In genomic region chr19:32711761-32712541, GRCm38 (mm10) we compare ENCODE assay signal across 8 mouse cellular contexts. TPM values are rescaled to one million over a fixed set of nuclear protein-coding genes. Genes with fewer than 3 reads are reported as not detected.
DNase-seq lines count a peak whose midpoint lies in the region; ATAC-seq and TF ChIP-seq lines count a peak whose summit lies in the region.

No protein-coding gene starts in this region.

- H3K4me3 ChIP-seq in embryonic facial prominence, embryonic 13.5 days, result peak overlapping the region; percentile 96
- H3K4me3 ChIP-seq in heart, adult 2 months, result peak overlapping the region; percentile 95
- peak overlapping the region; percentile 95 for H3K4me3 ChIP-seq in limb, embryonic 14.5 days (replicated peaks; ENCODE audit: low read length)
- peak overlapping the region; percentile 98 for H3K4me3 ChIP-seq in midbrain, postnatal 0 days (ENCODE audit: low read depth, low read length)

- peak; percentile 93 for ATAC-seq in embryonic facial prominence, embryonic 13.5 days (ENCODE audit: insufficient number of reproducible peaks, insufficient read depth, low FRiP score, low TSS enrichment, low read depth)
- ATAC-seq in limb, embryonic 14.5 days (ENCODE audit: low FRiP score, low read depth), result peak; percentile 96
- ATAC-seq in midbrain, postnatal 0 days (ENCODE audit: low FRiP score), result peak; percentile 98

- peak overlapping the region; percentile 93 for H3K9ac ChIP-seq in embryonic facial prominence, embryonic 13.5 days
- H3K9ac ChIP-seq in heart, adult 2 months (ENCODE audit: low read depth, low read length), result peak overlapping the region; percentile 88
- peak overlapping the region; percentile 90 for H3K9ac ChIP-seq in limb, embryonic 14.5 days (ENCODE audit: low read depth, low read length, severe bottlenecking)
- peak overlapping the region; percentile 99 for H3K9ac ChIP-seq in midbrain, postnatal 0 days (replicated peaks; ENCODE audit: low read length, poor library complexity, severe bottlenecking)

- no peaks in the 10 kb centered on the region for H3K36me3 ChIP-seq in embryonic facial prominence, embryonic 13.5 days
- H3K36me3 ChIP-seq in heart, adult 2 months (ENCODE audit: control insufficient read depth, insufficient read depth, low read length), result no peaks in the 10 kb centered on the region; the same call in 1 of the 2 replicates
- H3K36me3 ChIP-seq in limb, embryonic 14.5 days (ENCODE audit: control insufficient read depth, insufficient read depth, low read length), result peaks cover 5% of the 10 kb centered on the region; the same call in 1 of the 2 replicates
- H3K36me3 ChIP-seq in midbrain, postnatal 0 days (ENCODE audit: insufficient read depth, low read length), result no peaks in the 10 kb centered on the region

- H3K79me2 ChIP-seq in heart, adult 2 months (replicated peaks; ENCODE audit: control insufficient read depth, insufficient read depth, low read length), result no peaks in the 10 kb centered on the region

- no peak for TF ChIP-seq CTCF in heart, adult 2 months (IDR thresholded peaks at IDR 0.05)
- TF ChIP-seq CTCF in midbrain, postnatal 0 days (IDR thresholded peaks at IDR 0.05), result no peak

- TF ChIP-seq POLR2A in heart, adult 2 months (IDR thresholded peaks at IDR 0.05; ENCODE audit: insufficient read depth, low read depth, low read length), result peak; percentile 96
- TF ChIP-seq POLR2A in limb, embryonic 14.5 days (IDR thresholded peaks at IDR 0.05; ENCODE audit: borderline replicate concordance, extremely low read depth, insufficient read depth, insufficient read length), result peak; percentile 88; the same call in 1 of the 2 replicates

- WGBS in embryonic facial prominence, embryonic 13.5 days, result under 1% methylated on average over 61 of the region's 63 CpGs
- 1% methylated on average over 62 of the region's 63 CpGs for WGBS in heart, adult 2 months
- under 1% methylated on average over 63 of the region's 63 CpGs for WGBS in limb, embryonic 14.5 days
- WGBS in midbrain, postnatal 0 days, result under 1% methylated on average over 61 of the region's 63 CpGs

- intact Hi-C loops in heart, adult 2 months (cut with DNase I), result loop anchor here (2.0 kb wide), 1 partner anchor 243 kb away; no protein-coding TSS in a partner anchor

- H3K27ac ChIP-seq in embryonic facial prominence, embryonic 13.5 days, result peak overlapping the region; percentile 84
- H3K27ac ChIP-seq in heart, adult 2 months, result peak overlapping the region; percentile 93
- H3K27ac ChIP-seq in limb, embryonic 14.5 days (replicated peaks; ENCODE audit: low read depth, low read length), result peak overlapping the region; percentile 68
- peak overlapping the region; percentile 93 for H3K27ac ChIP-seq in midbrain, postnatal 0 days (ENCODE audit: low read depth, low read length)

- peaks cover 15% of the 10 kb centered on the region for H3K4me1 ChIP-seq in embryonic facial prominence, embryonic 13.5 days
- peaks cover 4% of the 10 kb centered on the region for H3K4me1 ChIP-seq in heart, adult 2 months (ENCODE audit: control insufficient read depth, insufficient read depth, low read length)
- 0 out of 2 replicates have a peak, but pooled peaks cover 4% of the 10 kb centered on the region for H3K4me1 ChIP-seq in limb, embryonic 14.5 days (ENCODE audit: control insufficient read depth, insufficient read depth, low read length)
- no peaks in the 10 kb centered on the region for H3K4me1 ChIP-seq in midbrain, postnatal 0 days (ENCODE audit: insufficient read depth, low read length)

- peak overlapping the region; percentile 80 for H3K4me2 ChIP-seq in embryonic facial prominence, embryonic 13.5 days
- peak overlapping the region; percentile 61 for H3K4me2 ChIP-seq in limb, embryonic 14.5 days (replicated peaks; ENCODE audit: low read depth, low read length, severe bottlenecking)
- peak overlapping the region; percentile 76 for H3K4me2 ChIP-seq in midbrain, postnatal 0 days (ENCODE audit: low read depth, low read length, poor library complexity, severe bottlenecking)

- H3K9me3 ChIP-seq in embryonic facial prominence, embryonic 13.5 days, result no peaks in the 10 kb centered on the region
- no peaks in the 10 kb centered on the region for H3K9me3 ChIP-seq in limb, embryonic 14.5 days (ENCODE audit: control insufficient read depth, low read length)
- H3K9me3 ChIP-seq in midbrain, postnatal 0 days (ENCODE audit: low read length), result no peaks in the 10 kb centered on the region

- peak; percentile 90 for DNase-seq in 3134 (ENCODE audit: extremely low read depth, insufficient read length, low spot score)
- peak; percentile 95 to 97 for DNase-seq in adrenal gland, postnatal 36 days
- peak; percentile 93 to 95 for DNase-seq in heart, adult 2 months
- peak; percentile 92 for DNase-seq in kidney, adult 9 months
- peak; percentile 92 for DNase-seq in limb, embryonic 14.5 days (ENCODE audit: low spot score)
- DNase-seq in midbrain, postnatal 0 days (ENCODE audit: low spot score), result peak; percentile 94
- DNase-seq in spleen, postnatal 14 days (ENCODE audit: low spot score in 2 of 2), result peak; percentile 84 to 87

- H3K27me3 ChIP-seq in embryonic facial prominence, embryonic 13.5 days, result no peaks in the 10 kb centered on the region
- no peaks in the 10 kb centered on the region for H3K27me3 ChIP-seq in heart, adult 2 months (ENCODE audit: control insufficient read depth, insufficient read depth, low read length)
- no peaks in the 10 kb centered on the region for H3K27me3 ChIP-seq in limb, embryonic 14.5 days (ENCODE audit: control insufficient read depth, insufficient read depth, low read length)
- H3K27me3 ChIP-seq in midbrain, postnatal 0 days (ENCODE audit: insufficient read depth, low read length), result no peaks in the 10 kb centered on the region

- 0 out of 2 replicates have a peak, but pooled peaks have one; percentile 55 for TF ChIP-seq EP300 in heart, adult 2 months (IDR thresholded peaks at IDR 0.05; ENCODE audit: insufficient read depth, low read depth, low read length)

RNA-seq across cellular contexts. Expression of gene Atad1, which starts 27.6 kb away (rescaled TPM):
- total RNA-seq in adrenal gland, postnatal 36 days (2021), result 10 to 100 TPM; 66.0 to 88.3 TPM
- polyA plus RNA-seq in embryonic facial prominence, embryonic 13.5 days (2015; fragmentation: Nextera tagmentation; extraction: Ambion mirVana), result 67.0 and 68.3 TPM in 2 replicates
- total RNA-seq in heart, adult 2 months (2021), result 100 to 1,000 TPM in 1 of 2 experiments, 10 to 100 TPM in 1; 82.1 to 104 TPM
- polyA plus RNA-seq in heart, adult 2 months (2012; rRNA removed), result 25.2 and 52.9 TPM in 2 replicates
- 38.4 and 38.5 TPM in 2 replicates for polyA plus RNA-seq in limb, embryonic 14.5 days (2012; rRNA removed)
- polyA plus RNA-seq in limb, embryonic 14.5 days (2014; fragmentation: Nextera tagmentation; extraction: Ambion mirVana), result 60.2 and 62.5 TPM in 2 replicates
- 89.3 and 147 TPM in 2 replicates for total RNA-seq in midbrain, postnatal 0 days (2014; rRNA removed)
- polyA plus RNA-seq in midbrain, postnatal 0 days (2015; fragmentation: Nextera tagmentation; extraction: Ambion mirVana), result 107 and 108 TPM in 2 replicates

RNA-seq across cellular contexts. Expression of gene Pten, which starts 45.3 kb away (rescaled TPM):
- total RNA-seq in adrenal gland, postnatal 36 days (2021), result 10 to 100 TPM; 73.4 to 83.9 TPM
- polyA plus RNA-seq in embryonic facial prominence, embryonic 13.5 days (2015; fragmentation: Nextera tagmentation; extraction: Ambion mirVana), result 12.9 and 14.7 TPM in 2 replicates
- total RNA-seq in heart, adult 2 months (2021), result 10 to 100 TPM; 59.7 to 67.9 TPM
- polyA plus RNA-seq in heart, adult 2 months (2012; rRNA removed), result 9.6 and 17.5 TPM in 2 replicates
- 17.3 and 18.0 TPM in 2 replicates for polyA plus RNA-seq in limb, embryonic 14.5 days (2012; rRNA removed)
- polyA plus RNA-seq in limb, embryonic 14.5 days (2014; fragmentation: Nextera tagmentation; extraction: Ambion mirVana), result 12.2 and 14.4 TPM in 2 replicates
- 117 and 171 TPM in 2 replicates for total RNA-seq in midbrain, postnatal 0 days (2014; rRNA removed)
- polyA plus RNA-seq in midbrain, postnatal 0 days (2015; fragmentation: Nextera tagmentation; extraction: Ambion mirVana), result 12.6 and 14.0 TPM in 2 replicates

Comparison
In these comparisons a context has a peak if more than half of its experiments do, and no peak if none do; other contexts are left out.
1. Peak in every context shown above with its lines: DNase-seq, ATAC-seq, H3K4me3 ChIP-seq and H3K27ac ChIP-seq.